In genomic region chr14:102930933-102931332, GRCm38 (mm10) we compare ENCODE assay signal across 22 mouse cellular contexts. TPM values are rescaled to one million over a fixed set of nuclear protein-coding genes. Genes with fewer than 3 reads are reported as not detected.
"Had no signal": no experiment of that assay in that cellular context is flagged by ENCODE, and none has a peak within 500 bp of the region (broad histone marks: within the 10 kb centered on the region; RNA-seq: fewer than 3 reads in every experiment).

No protein-coding gene starts in this region.

- H3K27ac ChIP-seq: lung, embryonic 15.5 days; macrophage; midbrain, embryonic 10.5 days; midbrain, embryonic 12.5 days; neural tube, embryonic 13.5 days; neural tube, embryonic 15.5 days had no signal

- H3K36me3 ChIP-seq: lung, embryonic 15.5 days; midbrain, embryonic 10.5 days; midbrain, embryonic 12.5 days; neural tube, embryonic 13.5 days; neural tube, embryonic 15.5 days had no signal

- H3K27me3 ChIP-seq: lung, embryonic 15.5 days; midbrain, embryonic 12.5 days; neural tube, embryonic 13.5 days; neural tube, embryonic 15.5 days had no signal

- H3K9ac ChIP-seq: liver, postnatal 0 days; lung, embryonic 15.5 days; midbrain, embryonic 12.5 days; neural tube, embryonic 13.5 days; neural tube, embryonic 15.5 days had no signal

- H3K9me3 ChIP-seq: lung, embryonic 15.5 days; midbrain, embryonic 10.5 days; midbrain, embryonic 12.5 days; neural tube, embryonic 13.5 days; neural tube, embryonic 15.5 days had no signal

- H3K4me1 ChIP-seq: lung, embryonic 15.5 days; midbrain, embryonic 12.5 days had no signal

- ATAC-seq: liver, postnatal 0 days; lung, postnatal 0 days; midbrain, embryonic 16.5 days had no signal

- DNase-seq: liver, postnatal 0 days; lung, adult 2 months; lung, postnatal 14 days; lung, postnatal 36 days; midbrain, embryonic 14.5 days; retina, postnatal 1 day; right cerebral cortex, adult 18-20 months; right cerebral cortex, postnatal 25 days; right cerebral cortex, postnatal 4 days; spleen, adult 18-20 months; thymus, adult 18-20 months; thymus, postnatal 14 days; thymus, postnatal 36 days had no signal

- H3K4me2 ChIP-seq: lung, embryonic 15.5 days; midbrain, embryonic 12.5 days; neural tube, embryonic 13.5 days; neural tube, embryonic 15.5 days had no signal

- H3K4me3 ChIP-seq: lung, embryonic 15.5 days; midbrain, embryonic 10.5 days; midbrain, embryonic 12.5 days; myocyte; neural tube, embryonic 13.5 days; neural tube, embryonic 15.5 days had no signal

RNA-seq across cellular contexts. Expression of gene Kctd12, which starts 51.5 kb away (rescaled TPM):
- polyA plus RNA-seq: myocyte had no signal
